Mouse (Mus musculus) cerebellum, adult 2 months (tissue): ENCODE results near the gene Hint3. TPM values are rescaled to one million over a fixed set of nuclear protein-coding genes. Genes with fewer than 3 reads are reported as not detected.

Experiments
- DNase-seq, 2 experiments: peaks; one replicate each; pipeline ENCODE4 v3.0.0; 2021
- H3K27ac ChIP-seq: fragments of 200-500 bp; 2 replicates; pipeline ENCODE4 v1.5.1; 2012; ENCODE audit warnings: low read length, control low read depth, inconsistent platforms; ENCODE audit not compliant: insufficient read depth
- H3K27me3 ChIP-seq: fragments of 200-500 bp; 2 replicates; pipeline ENCODE4 v1.6.1; 2012; ENCODE audit warnings: inconsistent platforms, mild to moderate bottlenecking, low read length, moderate library complexity; ENCODE audit not compliant: control insufficient read depth, insufficient read depth
- H3K4me1 ChIP-seq: fragments of 200-500 bp; 2 replicates; pipeline ENCODE4 v1.6.1; 2011; ENCODE audit warnings: low read length; ENCODE audit not compliant: control insufficient read depth, insufficient read depth
- H3K4me3 ChIP-seq: fragments of 200-500 bp; replicated peaks from 2 replicates; pipeline ENCODE3; 2011; ENCODE audit warnings: mild to moderate bottlenecking, low read depth, low read length, control low read depth; ENCODE audit not compliant: insufficient read depth
- CTCF ChIP-seq: fragments of 200-500 bp; IDR thresholded peaks from 2 replicates; pipeline ENCODE4 v1.5.1; 2011; ENCODE audit warnings: low read depth, mild to moderate bottlenecking, control low read depth, low read length, moderate library complexity, borderline replicate concordance; ENCODE audit not compliant: insufficient read depth
- POLR2A ChIP-seq: fragments of 200-500 bp; IDR thresholded peaks from 2 replicates; pipeline ENCODE4 v1.6.1; 2011; ENCODE audit warnings: low read length, control low read depth, borderline replicate concordance; ENCODE audit not compliant: insufficient read depth
- WGBS: fragments of 180-500 bp; shearing (Covaris S2); methylation state at CpG from one replicate; pipeline ENCODE4 v1.1.7; 2018; 5-methylcytosine and 5-hydroxymethylcytosine counted together
- polyA plus RNA-seq: library from polyadenylated mRNA; depleted of rRNA; stranded (reverse); fragments of >200 nt; gene quantifications from 2 replicates; pipeline ENCODE4 v1.2.3, GENCODE M21; 2012

Gene Hint3
- polyA plus RNA-seq, 1 experiment, result 18.3 TPM

- TF ChIP-seq CTCF, result no peak
- no peak for TF ChIP-seq POLR2A
- WGBS, result 88% methylated on average over 4 of the region's 4 CpGs
- DNase-seq, result no peak
- Histone ChIP-seq H3K27me3 (no peaks in the 10 kb centered on the region), H3K27ac (no peak overlapping the region), H3K4me3 (no peak overlapping the region), H3K4me1 (no peaks in the 10 kb centered on the region)
These were observed 16.4 kb downstream of the Hint3 start for GRCm38 (mm10) chr10:30613039-30613438.

GRCm38 (mm10) chr10:30609614-30610013, 19.8 kb downstream of the Hint3 start:
- Histone ChIP-seq H3K4me3 (no peak overlapping the region), H3K27ac (no peak overlapping the region), H3K4me1 (no peaks in the 10 kb centered on the region), H3K27me3 (no peaks in the 10 kb centered on the region)
- TF ChIP-seq POLR2A (no peak), CTCF (no peak)
- DNase-seq, result no peak

GRCm38 (mm10) chr10:30608109-30608508, 21.3 kb downstream of the Hint3 start:
- Histone ChIP-seq H3K4me3 (no peak overlapping the region), H3K27me3 (no peaks in the 10 kb centered on the region), H3K4me1 (no peaks in the 10 kb centered on the region), H3K27ac (no peak overlapping the region)
- TF ChIP-seq POLR2A (no peak), CTCF (no peak)
- WGBS, result 66% methylated on average over 2 of the region's 2 CpGs
- DNase-seq, result no peak

- H3K4me3 ChIP-seq, result peak within 1 kb of the TSS; percentile 90
- under 1% methylated on average over 27 of the region's 28 CpGs for WGBS
- H3K4me1 ChIP-seq, result no peaks in the 10 kb centered on the region
- TF ChIP-seq CTCF (no peak), POLR2A (peak; percentile 71)
- H3K27ac ChIP-seq, result peak within 1 kb of the TSS; percentile 26
- peak; percentile 89 to 90 for DNase-seq
- no peaks in the 10 kb centered on the region for H3K27me3 ChIP-seq
These were observed 28.9 kb downstream of the Hint3 start, which contains the start of gene Trmt11 for GRCm38 (mm10) chr10:30600542-30600966. TSS of gene Trmt11 (minus strand) at chr10:30600749.

GRCm38 (mm10) chr10:30600094-30600534, 29.3 kb downstream of the Hint3 start:
- under 1% methylated on average over 27 of the region's 27 CpGs for WGBS
- Histone ChIP-seq H3K4me3 (peak overlapping the region; percentile 90), H3K27me3 (no peaks in the 10 kb centered on the region), H3K27ac (no peak overlapping the region), H3K4me1 (no peaks in the 10 kb centered on the region)
- TF ChIP-seq CTCF (no peak), POLR2A (no peak)
- DNase-seq, result no peak

GRCm38 (mm10) chr10:30587037-30587436, 42.4 kb downstream of the Hint3 start:
- TF ChIP-seq POLR2A (no peak), CTCF (no peak)
- H3K4me1 ChIP-seq, result no peaks in the 10 kb centered on the region
- no peaks in the 10 kb centered on the region for H3K27me3 ChIP-seq
- no peak overlapping the region for H3K4me3 ChIP-seq
- no peak for DNase-seq
- 54% methylated on average over 5 of the region's 5 CpGs for WGBS
- no peak overlapping the region for H3K27ac ChIP-seq

- TF ChIP-seq CTCF (no peak), POLR2A (no peak)
- H3K27ac ChIP-seq, result no peak overlapping the region
- WGBS, result 97% methylated on average over 1 of the region's 1 CpGs
- DNase-seq, result no peak
- no peaks in the 10 kb centered on the region for H3K27me3 ChIP-seq
- H3K4me3 ChIP-seq, result no peak overlapping the region
- no peaks in the 10 kb centered on the region for H3K4me1 ChIP-seq
These were observed 43.7 kb downstream of the Hint3 start for GRCm38 (mm10) chr10:30585691-30586090.

GRCm38 (mm10) chr10:30577670-30578280, 51.7 kb downstream of the Hint3 start:
- H3K27me3 ChIP-seq, result no peaks in the 10 kb centered on the region
- TF ChIP-seq POLR2A, result no peak
- no peak for TF ChIP-seq CTCF
- 96% methylated on average over 5 of the region's 5 CpGs for WGBS

More at GRCm38 (mm10) chr10:30577670-30578280, 51.7 kb downstream of the Hint3 start:
- H3K27ac ChIP-seq, result no peak overlapping the region
- H3K4me1 ChIP-seq, result no peaks in the 10 kb centered on the region
- no peak overlapping the region for H3K4me3 ChIP-seq
- no peak for DNase-seq
